Mouse (Mus musculus): ENCODE data around the gene Elovl6. TPM values are rescaled to one million over a fixed set of nuclear protein-coding genes. Genes with fewer than 3 reads are reported as not detected.

Gene Elovl6
- polyA plus RNA-seq, 1 experiment from 2014 or later = 46.6 TPM

DNA sequence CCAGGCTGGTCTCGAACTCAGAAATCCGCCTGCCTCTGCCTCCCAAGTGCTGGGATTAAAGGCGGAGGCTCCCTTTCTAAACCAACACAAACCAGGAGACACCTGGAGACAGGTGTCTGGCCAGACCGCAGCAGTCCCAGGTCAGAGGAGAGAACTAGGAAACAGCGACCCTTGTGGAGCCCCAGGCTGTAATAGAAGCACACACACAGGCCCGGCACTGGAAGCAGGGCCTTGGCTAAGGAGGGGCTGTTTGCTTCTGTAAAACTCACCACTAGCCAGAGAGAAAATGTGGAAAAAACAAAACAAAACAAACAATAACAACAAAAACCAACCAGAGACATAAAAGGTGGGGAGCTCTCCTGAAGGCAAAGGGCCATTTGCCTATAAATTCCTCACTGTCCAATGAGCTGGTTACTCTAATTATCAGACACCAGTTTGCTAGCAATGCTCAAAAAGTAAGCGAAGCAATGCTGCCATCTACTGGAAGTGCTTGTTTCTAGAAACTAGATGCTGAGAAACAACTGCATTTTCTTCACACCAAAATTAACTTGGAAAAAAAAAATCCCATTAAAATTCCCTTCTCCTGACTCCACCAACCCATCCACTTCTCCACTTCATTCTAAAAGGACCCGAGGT is 154.7 kb downstream of the Elovl6 start:
- 53% methylated on average over 8 of the region's 8 CpGs for WGBS
- no peak overlapping the region for H3K4me2 ChIP-seq
- peak; percentile 63 for ATAC-seq (replicated peaks; ENCODE audit: low FRiP score)

DNA sequence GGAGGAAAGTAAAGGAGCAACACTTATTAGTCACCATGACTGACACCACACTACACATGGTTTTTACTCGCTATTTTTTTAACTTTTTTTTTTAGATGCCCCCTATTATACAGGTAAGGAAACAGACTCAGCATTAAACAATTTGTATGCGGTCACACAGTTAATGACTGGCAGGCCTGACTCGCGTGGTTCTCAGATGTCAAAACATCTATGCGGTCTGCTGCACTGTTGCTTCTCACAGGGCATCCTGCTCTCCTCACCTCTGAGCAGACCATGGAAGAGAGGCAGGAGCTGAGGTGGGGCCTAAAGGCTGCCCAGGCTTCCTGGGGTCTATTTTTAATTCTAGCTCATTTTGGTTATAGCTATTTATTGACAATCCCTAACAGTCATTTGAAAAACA is 155.3 kb downstream of the Elovl6 start:
- Histone ChIP-seq H3K27me3 (no peaks in the 10 kb centered on the region), H3K9me3 (replicated peaks) (no peaks in the 10 kb centered on the region), H3K4me3 (replicated peaks) (no peak overlapping the region), H3K27ac (no peak overlapping the region), H3K4me2 (no peak overlapping the region), H3K4me1 (peaks cover 14% of the 10 kb centered on the region; the same call in 1 of the 2 replicates), H3K9ac (no peak overlapping the region), H3K36me3 (no peaks in the 10 kb centered on the region)
- ATAC-seq (replicated peaks; ENCODE audit: low FRiP score) = peak; percentile 61; the same call in 1 of the 2 replicates
- WGBS = 49% methylated on average over 5 of the region's 5 CpGs

More for the DNA sequence above, 154.7 kb downstream of the Elovl6 start:
- H3K9ac ChIP-seq = no peak overlapping the region
- H3K27me3 ChIP-seq = no peaks in the 10 kb centered on the region
- H3K27ac ChIP-seq = no peak overlapping the region
- H3K9me3 ChIP-seq (replicated peaks) = no peaks in the 10 kb centered on the region
- peaks cover 14% of the 10 kb centered on the region; the same call in 1 of the 2 replicates for H3K4me1 ChIP-seq
- H3K36me3 ChIP-seq = no peaks in the 10 kb centered on the region
- no peak overlapping the region for H3K4me3 ChIP-seq (replicated peaks)

Small RNAs within 50 kb of the gene (microRNA-seq; reads per million reads assigned to microRNA genes)
- gene Gm24515 = not detected

Other genes with a start within 250 kb of the Elovl6 start
- 82.5 and 82.7 TPM in 2 replicates for gene Enpep, start 199.6 kb upstream of the Elovl6 start, polyA plus RNA-seq (2015; fragmentation: Nextera tagmentation; extraction: Ambion mirVana)
- gene Egf, start 223.0 kb downstream of the Elovl6 start, polyA plus RNA-seq (2015; fragmentation: Nextera tagmentation; extraction: Ambion mirVana) = 2.1 and 2.3 TPM in 2 replicates

Data from kidney, embryonic 15.5 days (tissue).